Mouse (Mus musculus) E14TG2a.4 (cell line): ENCODE measurements around the gene Tatdn3.

ENCODE experiments used
- CTCF ChIP-seq: conservative IDR thresholded peaks from 2 replicates; pipeline ENCODE4 v1.5.1; 2014; ENCODE audit warnings: low read length
- NANOG ChIP-seq: IDR thresholded peaks from 2 replicates; pipeline ENCODE4 v1.6.1; 2014; ENCODE audit warnings: borderline replicate concordance, low read length, mixed read lengths
- POU5F1 ChIP-seq: IDR thresholded peaks from 2 replicates; pipeline ENCODE4 v1.6.1; 2014; ENCODE audit warnings: low read length, borderline replicate concordance

GRCm38 (mm10) chr1:191053555-191053954 is 9.2 kb downstream of the Tatdn3 start:
- TF ChIP-seq CTCF = no peak
- no peak for TF ChIP-seq NANOG
- no peak for TF ChIP-seq POU5F1
